Comparison of ENCODE assay signal across 8 mouse cellular contexts in the genomic region with DNA sequence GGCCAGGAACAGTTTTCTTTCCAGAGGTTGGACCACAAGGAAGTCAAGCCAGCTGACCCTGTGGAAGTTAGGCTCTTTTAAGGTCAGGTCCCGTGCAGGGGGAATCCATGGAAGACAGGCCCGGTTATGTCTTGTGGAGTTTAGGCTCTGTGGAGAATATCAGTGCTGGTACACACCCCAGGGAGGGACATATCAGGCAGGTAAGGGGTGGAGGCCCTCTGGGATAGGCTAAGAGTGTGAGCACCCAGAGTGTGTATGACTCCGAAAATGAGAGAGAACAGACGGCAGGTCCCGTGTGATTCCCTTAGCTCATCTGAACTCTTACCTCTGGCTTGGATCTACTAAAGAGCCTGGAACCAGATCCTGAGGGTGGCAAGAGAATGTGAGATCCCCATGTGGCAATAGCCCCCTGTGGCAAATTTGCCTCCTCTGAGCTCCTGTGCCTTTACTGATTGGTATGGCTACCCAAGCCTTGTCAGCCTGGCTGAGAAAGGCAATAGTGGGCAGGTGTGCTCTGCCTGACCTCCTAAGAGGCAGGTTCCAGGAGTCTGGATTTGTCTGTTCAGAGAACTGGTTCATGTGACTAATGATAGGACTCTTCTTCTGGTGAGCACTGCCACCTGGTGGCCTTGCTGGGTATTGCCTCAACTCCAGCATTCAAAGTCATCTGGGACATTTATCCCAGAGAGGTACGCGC. TPM values are rescaled to one million over a fixed set of nuclear protein-coding genes. Genes with fewer than 3 reads are reported as not detected.
DNase-seq lines count a peak whose midpoint lies in the region; ATAC-seq and TF ChIP-seq lines count a peak whose summit lies in the region.

No protein-coding gene starts in this region.

- no peaks in the 10 kb centered on the region for H3K79me3 ChIP-seq in C2C12 (ENCODE audit: low read depth)

- H3K36me3 ChIP-seq in C2C12 (ENCODE audit: control insufficient read depth, insufficient read depth): no peaks in the 10 kb centered on the region
- H3K36me3 ChIP-seq in embryonic facial prominence, embryonic 11.5 days (replicated peaks; ENCODE audit: control insufficient read depth, insufficient read depth, low read depth, low read length): no peaks in the 10 kb centered on the region
- H3K36me3 ChIP-seq in heart, embryonic 10.5 days: no peaks in the 10 kb centered on the region
- no peaks in the 10 kb centered on the region for H3K36me3 ChIP-seq in liver, embryonic 16.5 days (ENCODE audit: control insufficient read depth, insufficient read depth)
- H3K36me3 ChIP-seq in neural tube, embryonic 14.5 days (ENCODE audit: control insufficient read depth, insufficient read depth, low read length): no peaks in the 10 kb centered on the region
- no peaks in the 10 kb centered on the region for H3K36me3 ChIP-seq in testis, adult 2 months (ENCODE audit: control insufficient read depth, insufficient read depth, low read length)

- peaks cover 14% of the 10 kb centered on the region for H3K27me3 ChIP-seq in C2C12 (ENCODE audit: control insufficient read depth, insufficient read depth, insufficient read length)
- H3K27me3 ChIP-seq in embryonic facial prominence, embryonic 11.5 days (ENCODE audit: control insufficient read depth, insufficient read depth, low read length): no peaks in the 10 kb centered on the region
- peaks cover 26% of the 10 kb centered on the region; the same call in 1 of the 2 replicates for H3K27me3 ChIP-seq in heart, embryonic 10.5 days (ENCODE audit: insufficient read depth, poor library complexity, severe bottlenecking)
- H3K27me3 ChIP-seq in liver, embryonic 16.5 days (ENCODE audit: control insufficient read depth, insufficient read depth, low read depth, low read length): no peaks in the 10 kb centered on the region; the same call in 1 of the 2 replicates
- H3K27me3 ChIP-seq in neural tube, embryonic 14.5 days (ENCODE audit: control insufficient read depth, insufficient read depth, low read length): no peaks in the 10 kb centered on the region
- H3K27me3 ChIP-seq in testis, adult 2 months (ENCODE audit: control insufficient read depth, insufficient read depth, low read length): no peaks in the 10 kb centered on the region

- H3ac ChIP-seq in C2C12 (ENCODE audit: control insufficient read depth, insufficient read length, low read depth): no peak overlapping the region

- H3K79me2 ChIP-seq in C2C12 (ENCODE audit: control insufficient read depth, insufficient read depth): no peaks in the 10 kb centered on the region

- no peak for TF ChIP-seq POLR2A in testis, adult 2 months (IDR thresholded peaks at IDR 0.05; ENCODE audit: control insufficient read depth, low read depth, low read length)

- WGBS in embryonic facial prominence, embryonic 11.5 days: 61% methylated on average over 7 of the region's 7 CpGs
- 64% methylated on average over 7 of the region's 7 CpGs for WGBS in heart, embryonic 10.5 days
- WGBS in liver, embryonic 16.5 days (ENCODE audit: insufficient replicate concordance): 47% methylated on average over 7 of the region's 7 CpGs
- WGBS in neural tube, embryonic 14.5 days: 70% methylated on average over 7 of the region's 7 CpGs

- H3K9ac ChIP-seq in embryonic facial prominence, embryonic 11.5 days (replicated peaks; ENCODE audit: low read length): no peak overlapping the region
- no peak overlapping the region for H3K9ac ChIP-seq in liver, embryonic 16.5 days (ENCODE audit: low read depth, low read length)
- no peak overlapping the region for H3K9ac ChIP-seq in neural tube, embryonic 14.5 days (replicated peaks; ENCODE audit: low read depth, low read length)

- peak; percentile 54; the same call in 1 of the 2 replicates for ATAC-seq in embryonic facial prominence, embryonic 11.5 days (replicated peaks; ENCODE audit: insufficient number of reproducible peaks, low FRiP score, low TSS enrichment, low read depth)
- peak; percentile 49; the same call in 1 of the 2 replicates for ATAC-seq in liver, embryonic 16.5 days (ENCODE audit: low read depth)
- peak; percentile 60 for ATAC-seq in neural tube, embryonic 14.5 days (ENCODE audit: low read depth)

- peak; percentile 79 for DNase-seq in adrenal gland, postnatal 25 days
- peak; percentile 85 for DNase-seq in embryonic facial prominence, embryonic 11.5 days (ENCODE audit: low spot score)
- DNase-seq in heart, embryonic 10.5 days (ENCODE audit: low spot score): peak; percentile 83
- peak; percentile 86 for DNase-seq in kidney, postnatal 4 days

- no peak overlapping the region for H3K27ac ChIP-seq in embryonic facial prominence, embryonic 11.5 days (replicated peaks; ENCODE audit: low read depth, low read length)
- no peak overlapping the region for H3K27ac ChIP-seq in heart, embryonic 10.5 days
- no peak overlapping the region for H3K27ac ChIP-seq in liver, embryonic 16.5 days (ENCODE audit: low read length)
- H3K27ac ChIP-seq in neural tube, embryonic 14.5 days (ENCODE audit: low read depth, low read length): no peak overlapping the region
- no peak overlapping the region for H3K27ac ChIP-seq in testis, adult 2 months (ENCODE audit: control insufficient read depth, insufficient read depth, low read depth, low read length)

- no peak overlapping the region for H3K4me3 ChIP-seq in C2C12 (ENCODE audit: insufficient read depth, poor library complexity, severe bottlenecking)
- H3K4me3 ChIP-seq in embryonic facial prominence, embryonic 11.5 days (ENCODE audit: low read depth, low read length): no peak overlapping the region
- no peak overlapping the region for H3K4me3 ChIP-seq in heart, embryonic 10.5 days
- no peak overlapping the region for H3K4me3 ChIP-seq in liver, embryonic 16.5 days (ENCODE audit: low read depth, low read length)
- no peak overlapping the region for H3K4me3 ChIP-seq in neural tube, embryonic 14.5 days (ENCODE audit: low read depth, low read length)
- H3K4me3 ChIP-seq in testis, adult 2 months (ENCODE audit: control insufficient read depth, low read depth, low read length): no peak overlapping the region

- TF ChIP-seq CTCF in C2C12 (IDR thresholded peaks at IDR 0.05; ENCODE audit: control insufficient read depth, insufficient read depth, insufficient read length): peak; percentile 46
- TF ChIP-seq CTCF in testis, adult 2 months (IDR thresholded peaks at IDR 0.05; ENCODE audit: control insufficient read depth, insufficient read depth, insufficient replicate concordance, low read depth, low read length): peak; percentile 72; the same call in 1 of the 2 replicates

- no peaks in the 10 kb centered on the region for H3K4me1 ChIP-seq in embryonic facial prominence, embryonic 11.5 days (ENCODE audit: control insufficient read depth, insufficient read depth, low read length)
- no peaks in the 10 kb centered on the region for H3K4me1 ChIP-seq in heart, embryonic 10.5 days
- H3K4me1 ChIP-seq in liver, embryonic 16.5 days (ENCODE audit: control insufficient read depth, low read depth, low read length): no peaks in the 10 kb centered on the region
- H3K4me1 ChIP-seq in neural tube, embryonic 14.5 days (ENCODE audit: control insufficient read depth, insufficient read depth, low read length): no peaks in the 10 kb centered on the region
- no peaks in the 10 kb centered on the region for H3K4me1 ChIP-seq in testis, adult 2 months (ENCODE audit: control insufficient read depth, insufficient read depth, low read length)

- H3K9me3 ChIP-seq in embryonic facial prominence, embryonic 11.5 days (replicated peaks; ENCODE audit: control insufficient read depth, low read length): no peaks in the 10 kb centered on the region
- H3K9me3 ChIP-seq in heart, embryonic 10.5 days: no peaks in the 10 kb centered on the region
- H3K9me3 ChIP-seq in liver, embryonic 16.5 days (replicated peaks; ENCODE audit: control insufficient read depth, low read length): no peaks in the 10 kb centered on the region
- no peaks in the 10 kb centered on the region for H3K9me3 ChIP-seq in neural tube, embryonic 14.5 days (ENCODE audit: control insufficient read depth, low read length)

- no peak overlapping the region for H3K4me2 ChIP-seq in embryonic facial prominence, embryonic 11.5 days (ENCODE audit: low read depth, low read length)
- H3K4me2 ChIP-seq in liver, embryonic 16.5 days (ENCODE audit: low read depth, low read length): no peak overlapping the region
- no peak overlapping the region for H3K4me2 ChIP-seq in neural tube, embryonic 14.5 days (ENCODE audit: low read depth, low read length)

TF ChIP-seq in C2C12, 6 proteins besides CTCF, POLR2A, EP300 and RAD21:
- TF ChIP-seq USF1 (IDR thresholded peaks at IDR 0.05; ENCODE audit: low read depth): peak; percentile 36
- TF ChIP-seq CEBPB (IDR thresholded peaks at IDR 0.05; ENCODE audit: low read depth): no peak

RNA-seq across cellular contexts. Expression of a gene that starts 28.5 kb away (rescaled TPM):
- not detected for polyA plus RNA-seq in C2C12 (2012; fragmentation: generic; extraction: Trizol)
- 9.9 and 19.2 TPM in 2 replicates for total RNA-seq in adrenal gland, postnatal 25 days (2021)
- 7.4 and 10.8 TPM in 2 replicates for polyA plus RNA-seq in embryonic facial prominence, embryonic 11.5 days (2014; fragmentation: Nextera tagmentation; extraction: Ambion mirVana)
- 0.17 and 1.3 TPM in 2 replicates for polyA plus RNA-seq in heart, embryonic 10.5 days (2016; fragmentation: Nextera tagmentation; extraction: Ambion mirVana)
- polyA plus RNA-seq in liver, embryonic 16.5 days (2015; fragmentation: Nextera tagmentation; extraction: Ambion mirVana): 0.79 and 1.4 TPM in 2 replicates
- polyA plus RNA-seq in neural tube, embryonic 14.5 days (2014; fragmentation: Nextera tagmentation; extraction: Ambion mirVana): 62.4 and 62.8 TPM in 2 replicates
- 0.91 and 1.0 TPM in 2 replicates for polyA plus RNA-seq in testis, adult 2 months (2012; rRNA removed)
